Mouse (Mus musculus) gastrocnemius, adult 2 months (tissue): ENCODE measurements around the gene Lefty2. TPM values are rescaled to one million over a fixed set of nuclear protein-coding genes. Genes with fewer than 3 reads are reported as not detected.
"Not testable (repeated sequence)": the region's sequence is repeated elsewhere in the genome, so short reads cannot be mapped to it uniquely, and the experiment has no call there.

Experiments used
- DNase-seq: peaks from one replicate; pipeline ENCODE4 v3.0.0; 2022
- H3K27ac ChIP-seq: fragments of 200-600 bp; 2 replicates; pipeline ENCODE4 v1.8.1; 2022; ENCODE audit warnings: mild to moderate bottlenecking
- H3K4me3 ChIP-seq: fragments of 200-600 bp; 2 replicates; pipeline ENCODE4 v1.8.1; 2022; ENCODE audit warnings: mild to moderate bottlenecking, moderate library complexity
- CTCF ChIP-seq: fragments of 200-600 bp; IDR thresholded peaks from 2 replicates; pipeline ENCODE4 v1.8.1; 2022; ENCODE audit warnings: antibody characterized with exemption, mild to moderate bottlenecking, moderate library complexity
- intact Hi-C: fragments of 180-260 bp; cut with DNase I; formaldehyde crosslinking; loops from one replicate; pipeline ENCODE4 v1.15.1; 2025
- total RNA-seq, 2 experiments: library from RNA; stranded (reverse); gene quantifications; 2 replicates each; pipeline ENCODE4 v1.2.3; 2021

The Lefty2 gene
- total RNA-seq, 2 experiments from 2014 or later, result not detected

GRCm38 (mm10) chr1:180922273-180923048 lies 29.6 kb downstream of the Lefty2 start:
- Histone ChIP-seq H3K4me3 (no peak overlapping the region), H3K27ac (no peak overlapping the region; the same call in 1 of the 2 replicates)
- TF ChIP-seq CTCF, result no peak
- intact Hi-C loops, result no loop called here
- no peak for DNase-seq

DNA sequence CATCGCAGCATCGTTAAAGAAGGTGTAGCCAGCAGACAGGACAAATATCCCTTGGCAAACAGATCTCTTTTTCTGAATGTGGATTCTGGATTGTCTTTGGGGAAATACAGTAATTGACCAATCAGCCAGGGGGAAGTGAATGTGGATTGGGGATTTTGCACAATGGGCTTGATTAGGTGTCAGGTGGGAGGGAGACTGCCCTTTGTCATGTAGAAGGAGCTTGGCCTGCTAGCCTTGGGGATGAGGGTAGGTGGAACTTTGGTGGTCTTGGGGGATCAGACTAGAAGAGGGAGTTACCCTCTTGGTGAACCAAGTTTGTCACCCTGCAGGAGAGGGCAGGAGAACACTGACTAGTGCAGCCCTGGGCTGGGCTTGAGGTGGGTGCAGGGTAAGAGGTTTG lies 31.8 kb downstream of the Lefty2 start:
- intact Hi-C loops, result no loop called here
- no peak for TF ChIP-seq CTCF
- DNase-seq, result no peak
- Histone ChIP-seq H3K4me3 (no peak overlapping the region), H3K27ac (no peak overlapping the region)

- Histone ChIP-seq H3K4me3 (no peak overlapping the region), H3K27ac (no peak overlapping the region)
- intact Hi-C loops, result no loop called here
- no peak for TF ChIP-seq CTCF
- no peak for DNase-seq
Observed at GRCm38 (mm10) chr1:180926286-180926685, 33.4 kb downstream of the Lefty2 start.

DNA sequence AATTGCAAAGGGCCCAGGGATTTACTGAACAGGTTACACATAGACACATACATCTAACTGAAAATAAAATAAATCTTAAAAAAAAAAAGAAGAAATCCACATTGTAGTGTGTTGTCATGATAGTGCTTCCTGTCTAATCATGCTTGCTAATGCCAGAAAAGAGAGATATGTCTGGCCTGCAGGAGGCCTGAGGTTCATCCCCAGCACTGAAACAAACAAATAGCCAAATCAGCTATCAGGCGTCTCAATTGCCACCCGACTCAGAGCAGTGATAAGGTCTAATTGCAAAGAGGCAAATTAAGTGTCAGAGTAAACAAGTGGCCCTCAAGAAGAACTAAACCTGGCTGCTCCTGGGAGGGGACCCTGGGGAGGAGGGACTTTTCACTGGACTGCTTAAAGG lies 36.7 kb downstream of the Lefty2 start:
- Histone ChIP-seq H3K27ac (no peak overlapping the region), H3K4me3 (no peak overlapping the region)
- no peak for DNase-seq
- TF ChIP-seq CTCF, result no peak
- intact Hi-C loops, result no loop called here

GRCm38 (mm10) chr1:180931106-180931505 lies 38.2 kb downstream of the Lefty2 start:
- no peak for DNase-seq
- intact Hi-C loops, result no loop called here
- TF ChIP-seq CTCF, result no peak
- Histone ChIP-seq H3K4me3 (no peak overlapping the region), H3K27ac (no peak overlapping the region)

DNA sequence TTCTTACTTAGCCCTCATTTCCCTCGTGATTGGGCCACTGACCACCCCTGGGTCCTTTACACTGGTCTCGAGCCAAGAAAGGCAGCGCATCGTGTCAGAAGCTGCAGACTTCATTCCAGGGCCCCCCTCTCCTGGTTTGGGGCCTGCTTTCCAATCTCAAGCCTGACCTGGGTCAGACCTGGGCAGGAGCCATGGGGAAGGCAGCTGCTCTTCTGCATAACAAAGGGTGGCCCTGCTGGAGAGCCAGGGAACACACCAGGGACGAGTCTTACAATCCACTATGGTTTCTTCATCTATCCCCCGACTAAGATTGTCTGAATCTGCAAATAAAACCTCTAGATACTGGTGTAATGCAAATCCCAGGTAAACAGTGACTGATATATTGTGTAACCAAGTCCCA lies 40.8 kb downstream of the Lefty2 start:
- DNase-seq, result no peak
- intact Hi-C loops, result no loop called here
- Histone ChIP-seq H3K27ac (no peak overlapping the region), H3K4me3 (no peak overlapping the region)
- no peak for TF ChIP-seq CTCF

DNA sequence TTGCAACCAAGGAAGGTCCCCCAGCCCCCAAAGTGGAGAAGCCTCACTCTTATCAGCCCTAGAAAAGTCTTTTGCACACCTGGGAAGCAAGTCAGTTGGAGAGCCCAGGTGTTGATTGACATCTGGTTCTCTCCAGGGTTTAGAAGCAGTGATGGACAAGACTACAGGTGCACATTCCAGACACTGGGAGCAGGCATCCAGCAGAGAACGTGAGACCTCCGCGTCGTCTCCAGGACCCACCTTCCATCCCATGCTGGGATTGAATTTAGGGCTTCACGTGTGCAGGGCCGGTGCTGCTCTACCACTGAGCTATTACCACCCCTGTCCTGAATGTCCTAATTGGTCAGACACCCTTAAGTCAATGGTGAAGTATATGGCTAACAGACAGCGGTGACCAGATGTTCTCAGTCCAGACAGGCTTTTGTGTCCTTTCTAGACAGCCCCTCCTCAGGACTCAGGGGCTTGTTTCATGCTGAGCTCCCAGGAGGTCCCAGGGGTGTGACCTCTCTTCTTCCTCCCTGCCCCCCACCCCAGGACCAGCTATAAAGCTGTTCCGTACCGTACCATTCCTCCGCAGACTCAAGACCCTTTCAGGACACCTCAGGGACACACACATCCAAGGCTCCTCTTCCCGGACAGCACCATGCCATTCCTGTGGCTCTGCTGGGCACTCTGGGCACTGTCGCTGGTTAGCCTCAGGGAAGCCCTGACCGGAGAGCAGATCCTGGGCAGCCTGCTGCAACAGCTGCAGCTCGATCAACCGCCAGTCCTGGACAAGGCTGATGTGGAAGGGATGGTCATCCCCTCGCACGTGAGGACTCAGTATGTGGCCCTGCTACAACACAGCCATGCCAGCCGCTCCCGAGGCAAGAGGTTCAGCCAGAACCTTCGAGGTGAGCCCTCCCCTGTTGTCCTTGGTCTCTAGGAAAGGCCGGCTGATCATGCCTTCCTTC lies 41.8 kb downstream of the Lefty2 start, which contains the start of gene Lefty1:
Gene Lefty1, plus strand, starts transcription at position 556 of the 953 bp plus-strand sequence.
- TF ChIP-seq CTCF, result no peak
- H3K4me3 ChIP-seq, result no peak within 1 kb of the TSS
- no peak within 1 kb of the TSS for H3K27ac ChIP-seq
- intact Hi-C loops, result no loop called here
- DNase-seq, result no peak

- intact Hi-C loops, result not testable (repeated sequence)
- Histone ChIP-seq H3K27ac (peak overlapping the region; percentile 56), H3K4me3 (peak overlapping the region; percentile 62)
- DNase-seq, result peak; percentile 69
Observed at GRCm38 (mm10) chr1:180936610-180937398, 43.9 kb downstream of the Lefty2 start.

GRCm38 (mm10) chr1:180937631-180938030 lies 44.7 kb downstream of the Lefty2 start:
- intact Hi-C loops, H3K27ac ChIP-seq, DNase-seq, H3K4me3 ChIP-seq: not testable (repeated sequence)

- TF ChIP-seq CTCF, result peak; percentile 19; the same call in 1 of the 2 replicates
- DNase-seq, H3K27ac ChIP-seq, H3K4me3 ChIP-seq, intact Hi-C loops: not testable (repeated sequence)
Observed at GRCm38 (mm10) chr1:180938781-180939180, 45.9 kb downstream of the Lefty2 start.

DNA sequence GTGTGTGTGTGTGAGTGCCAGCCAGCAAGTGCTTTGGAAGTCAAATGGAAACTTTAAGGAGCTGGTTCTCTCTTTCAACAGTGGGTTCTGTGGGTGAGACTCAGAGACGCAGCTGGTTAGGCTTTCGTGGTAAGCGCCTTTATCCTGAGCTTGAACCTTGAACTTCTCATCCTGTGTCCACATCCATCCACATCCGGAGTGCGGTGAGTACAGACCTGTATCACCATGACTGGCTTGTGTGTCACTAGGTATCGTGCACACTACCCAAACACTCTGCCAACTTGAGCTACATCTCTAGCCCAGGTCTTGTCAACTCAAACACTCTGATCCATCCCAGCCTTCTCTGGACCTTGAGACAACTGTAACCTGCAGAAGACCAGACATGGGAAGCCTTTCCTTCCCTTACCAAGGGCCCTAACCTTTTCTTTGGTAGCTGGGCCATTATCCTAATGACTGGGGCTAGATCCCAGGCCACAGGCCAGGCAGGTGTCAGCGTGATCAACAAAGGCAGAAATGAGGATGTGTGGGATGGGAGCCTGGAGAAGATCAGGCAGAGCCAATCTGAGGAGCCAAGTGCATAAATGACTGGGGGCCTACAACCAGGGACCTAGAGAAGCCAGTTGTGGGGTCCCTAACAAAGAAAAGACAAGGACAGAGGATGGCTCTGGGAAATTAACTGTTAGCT lies 48.0 kb downstream of the Lefty2 start:
- intact Hi-C loops, result loop anchor here (5.0 kb wide), 1 partner anchor 39 kb away; the partner anchor contains the start of gene Pycr2
- H3K27ac ChIP-seq, result peak overlapping the region; percentile 97
- no peak for TF ChIP-seq CTCF
- no peak for DNase-seq
- peak overlapping the region; percentile 96 for H3K4me3 ChIP-seq

DNA sequence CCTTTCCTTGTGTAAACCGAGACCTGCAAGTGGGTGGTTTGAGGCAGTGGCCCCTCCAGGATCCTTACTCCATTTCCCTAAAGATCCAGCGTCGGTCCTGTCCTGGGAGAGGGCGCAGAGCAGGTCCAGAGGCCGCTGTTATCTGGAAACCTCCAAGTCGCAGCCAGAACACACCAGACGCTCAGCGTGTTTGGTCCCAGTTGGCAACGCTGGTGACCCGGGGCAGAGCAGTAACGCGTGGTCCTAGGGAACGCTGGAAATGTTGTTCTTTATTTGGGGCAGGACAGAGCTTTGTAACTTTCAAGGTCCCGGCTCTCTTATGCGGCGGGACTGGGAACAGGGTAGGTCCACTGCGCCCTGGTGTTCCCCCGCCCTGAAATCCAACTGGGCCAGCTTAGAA lies 48.8 kb downstream of the Lefty2 start:
- TF ChIP-seq CTCF, result no peak
- intact Hi-C loops, result loop anchor here (5.0 kb wide), 1 partner anchor 39 kb away; the partner anchor contains the start of gene Pycr2
- H3K4me3 ChIP-seq, result peak overlapping the region; percentile 96
- DNase-seq, result peak; percentile 52
- H3K27ac ChIP-seq, result peak overlapping the region; percentile 97
